Mouse (Mus musculus): ENCODE data around the gene Gm20388.

- TF ChIP-seq GATA1 (IDR thresholded peaks at IDR 0.05; ENCODE audit: low read length), result no peak
- no peak for TF ChIP-seq TAL1 (IDR thresholded peaks at IDR 0.05; ENCODE audit: low read length)
Observed at GRCm38 (mm10) chr8:121922101-121922500, 2011.5 kb downstream of the Gm20388 start.

Measured in erythroblast, embryonic 14.5 days (primary cell).